Mouse (Mus musculus) kidney, embryonic 14.5 days (tissue): ENCODE measurements at regions not wholly inside any gene's neighbourhood (a gene's known extent, or its start where the extent isn't known, plus 50 kb on each side); places are given as distances from the start of the nearest gene placed in this dataset.
"Not testable (repeated sequence)": the region's sequence is repeated elsewhere in the genome, so short reads cannot be mapped to it uniquely, and the experiment has no call there.

Experiments used
- ATAC-seq: fragments of 200-750 bp; cut with Nextera tagmentation; 2 replicates; pipeline ENCODE4 v1.8.0; 2017; ENCODE audit warnings: moderate number of reproducible peaks, mild to moderate bottlenecking, moderate TSS enrichment, moderate library complexity; ENCODE audit not compliant: low FRiP score, low TSS enrichment
- H3K27ac ChIP-seq: fragments of 300-500 bp; sonication (generic); 2 replicates; pipeline ENCODE4 v1.5.1; 2014; ENCODE audit warnings: low read depth, mild to moderate bottlenecking, low read length, moderate library complexity, mixed read lengths
- H3K27me3 ChIP-seq: fragments of 300-500 bp; sonication (generic); 2 replicates; pipeline ENCODE4 v1.6.1; 2014; ENCODE audit warnings: mild to moderate bottlenecking, low read length; ENCODE audit not compliant: control insufficient read depth, insufficient read depth
- H3K36me3 ChIP-seq: fragments of 300-500 bp; sonication (generic); 2 replicates; pipeline ENCODE4 v1.6.1; 2014; ENCODE audit warnings: low read length, mixed read lengths; ENCODE audit not compliant: control insufficient read depth, insufficient read depth
- H3K4me1 ChIP-seq: fragments of 300-500 bp; sonication (generic); 2 replicates; pipeline ENCODE4 v1.6.1; 2014; ENCODE audit warnings: low read length, mixed read lengths; ENCODE audit not compliant: control insufficient read depth, insufficient read depth
- H3K4me2 ChIP-seq: fragments of 300-500 bp; sonication (generic); replicated peaks from 2 replicates; pipeline ENCODE4 v1.6.1; 2014; ENCODE audit warnings: low read depth, mild to moderate bottlenecking, low read length
- H3K4me3 ChIP-seq: fragments of 300-500 bp; sonication (generic); 2 replicates; pipeline ENCODE4 v1.5.1; 2014; ENCODE audit warnings: mild to moderate bottlenecking, low read length
- H3K9ac ChIP-seq: fragments of 300-500 bp; sonication (generic); 2 replicates; pipeline ENCODE4 v1.6.1; 2014; ENCODE audit warnings: low read depth, mild to moderate bottlenecking, low read length, moderate library complexity
- H3K9me3 ChIP-seq: fragments of 300-500 bp; sonication (generic); 2 replicates; pipeline ENCODE4 v1.6.1; 2016; ENCODE audit warnings: low read length; ENCODE audit not compliant: control insufficient read depth
- WGBS: fragments of 180-500 bp; shearing (Covaris S2); extraction: QIAGEN DNeasy Blood & Tissue Kit; methylation state at CpG from one replicate; pipeline ENCODE4 v1.1.7; 2014; 5-methylcytosine and 5-hydroxymethylcytosine counted together

DNA sequence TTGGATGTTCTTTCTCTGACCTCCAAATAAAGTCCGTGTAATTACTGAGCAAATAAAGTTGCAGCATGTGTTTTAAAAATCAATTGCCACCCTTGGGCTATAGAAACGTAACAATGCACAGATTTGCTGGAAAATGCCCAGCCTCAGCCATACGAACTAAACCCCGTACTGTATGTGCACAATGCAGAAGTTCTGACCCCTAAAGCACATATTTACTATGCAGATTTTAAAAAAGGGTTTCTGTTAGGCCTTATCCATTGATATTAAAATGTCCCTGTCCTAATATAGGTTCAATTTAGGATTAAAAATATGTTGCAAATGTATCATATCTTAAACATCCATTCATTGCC lies 126.5 kb upstream of the Otx2 start:
- 57% methylated on average over 4 of the region's 4 CpGs for WGBS
- H3K4me2 ChIP-seq = no peak overlapping the region
- ATAC-seq = no peak

GRCm38 (mm10) chr14:48799442-48800099 lies 126.0 kb upstream of the Otx2 start:
- Histone ChIP-seq H3K27ac (no peak overlapping the region), H3K36me3 (no peaks in the 10 kb centered on the region), H3K4me2 (no peak overlapping the region), H3K9ac (no peak overlapping the region), H3K27me3 (no peaks in the 10 kb centered on the region), H3K4me3 (no peak overlapping the region), H3K4me1 (no peaks in the 10 kb centered on the region), H3K9me3 (no peaks in the 10 kb centered on the region)
- WGBS = 53% methylated on average over 10 of the region's 10 CpGs
- ATAC-seq = no peak

More for the DNA sequence above, 126.5 kb upstream of the Otx2 start:
- Histone ChIP-seq H3K9ac (no peak overlapping the region), H3K36me3 (no peaks in the 10 kb centered on the region), H3K27ac (no peak overlapping the region), H3K27me3 (no peaks in the 10 kb centered on the region), H3K4me3 (no peak overlapping the region), H3K9me3 (no peaks in the 10 kb centered on the region), H3K4me1 (no peaks in the 10 kb centered on the region)

- Histone ChIP-seq H3K9me3 (no peaks in the 10 kb centered on the region), H3K36me3 (no peaks in the 10 kb centered on the region), H3K9ac (no peak overlapping the region), H3K27me3 (no peaks in the 10 kb centered on the region), H3K4me3 (no peak overlapping the region), H3K27ac (no peak overlapping the region), H3K4me1 (no peaks in the 10 kb centered on the region), H3K4me2 (no peak overlapping the region)
- WGBS = 87% methylated on average over 5 of the region's 5 CpGs
- no peak for ATAC-seq
Measured at GRCm38 (mm10) chr14:48791507-48791906, 117.9 kb upstream of the Otx2 start.

DNA sequence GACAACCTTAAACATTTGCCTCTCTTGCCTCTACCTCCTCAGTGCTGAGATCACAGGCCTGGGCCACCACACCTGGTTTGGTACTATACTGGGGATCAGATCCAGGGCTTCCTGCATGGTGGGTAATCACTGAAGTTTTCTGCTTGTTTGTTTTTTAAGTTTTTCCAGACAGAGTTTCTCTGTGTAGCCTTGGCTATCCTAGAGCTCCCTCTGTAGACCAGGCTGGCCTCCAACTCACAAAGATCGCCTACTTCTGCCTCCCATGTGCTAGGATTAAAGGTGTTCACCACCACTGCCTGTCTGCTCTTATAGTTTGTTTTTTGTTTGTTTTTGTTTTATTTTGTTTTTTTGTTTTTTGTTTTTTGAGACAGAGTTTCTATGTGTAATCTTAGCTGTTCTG lies 105.7 kb upstream of the Otx2 start:
- H3K4me3 ChIP-seq = no peak overlapping the region
- ATAC-seq = no peak
- H3K36me3 ChIP-seq = no peaks in the 10 kb centered on the region
- no peak overlapping the region for H3K27ac ChIP-seq
- 88% methylated on average over 1 of the region's 1 CpGs for WGBS
- no peak overlapping the region for H3K9ac ChIP-seq
- H3K27me3 ChIP-seq = no peaks in the 10 kb centered on the region
- H3K9me3 ChIP-seq = no peaks in the 10 kb centered on the region
- H3K4me2 ChIP-seq = no peak overlapping the region
- H3K4me1 ChIP-seq = no peaks in the 10 kb centered on the region

DNA sequence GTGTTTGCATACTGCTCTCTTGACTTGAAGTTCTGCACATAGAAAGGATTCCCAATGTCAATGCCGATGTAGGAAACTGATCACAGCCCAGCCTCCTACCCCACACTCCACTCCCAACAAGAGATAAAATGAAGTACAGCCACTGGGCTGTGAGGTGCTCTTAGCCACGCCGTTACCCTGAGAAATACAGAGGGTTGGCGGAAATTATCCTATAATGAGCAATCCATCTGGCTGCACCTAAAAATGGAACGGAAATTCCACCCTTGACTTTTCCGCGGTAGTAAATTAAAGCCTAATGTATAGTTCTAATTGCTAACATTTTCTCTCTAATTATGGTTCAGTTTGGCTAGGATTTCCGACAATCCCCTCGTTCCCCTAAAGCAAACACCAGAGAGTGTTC lies 97.2 kb upstream of the Otx2 start:
- H3K4me2 ChIP-seq = no peak overlapping the region
- no peak for ATAC-seq
- H3K9me3 ChIP-seq = no peaks in the 10 kb centered on the region
- H3K27me3 ChIP-seq = no peaks in the 10 kb centered on the region; the same call in 1 of the 2 replicates
- H3K4me1 ChIP-seq = no peaks in the 10 kb centered on the region
- 75% methylated on average over 9 of the region's 9 CpGs for WGBS
- no peak overlapping the region for H3K9ac ChIP-seq
- H3K27ac ChIP-seq = no peak overlapping the region
- no peak overlapping the region for H3K4me3 ChIP-seq
- H3K36me3 ChIP-seq = no peaks in the 10 kb centered on the region

GRCm38 (mm10) chr14:48762691-48763090 lies 89.1 kb upstream of the Otx2 start:
- Histone ChIP-seq H3K4me2 (no peak overlapping the region), H3K27me3 (no peaks in the 10 kb centered on the region), H3K9ac (no peak overlapping the region), H3K4me1 (no peaks in the 10 kb centered on the region), H3K4me3 (no peak overlapping the region), H3K36me3 (no peaks in the 10 kb centered on the region), H3K9me3 (no peaks in the 10 kb centered on the region), H3K27ac (no peak overlapping the region)
- WGBS = 85% methylated on average over 5 of the region's 5 CpGs
- ATAC-seq = no peak

DNA sequence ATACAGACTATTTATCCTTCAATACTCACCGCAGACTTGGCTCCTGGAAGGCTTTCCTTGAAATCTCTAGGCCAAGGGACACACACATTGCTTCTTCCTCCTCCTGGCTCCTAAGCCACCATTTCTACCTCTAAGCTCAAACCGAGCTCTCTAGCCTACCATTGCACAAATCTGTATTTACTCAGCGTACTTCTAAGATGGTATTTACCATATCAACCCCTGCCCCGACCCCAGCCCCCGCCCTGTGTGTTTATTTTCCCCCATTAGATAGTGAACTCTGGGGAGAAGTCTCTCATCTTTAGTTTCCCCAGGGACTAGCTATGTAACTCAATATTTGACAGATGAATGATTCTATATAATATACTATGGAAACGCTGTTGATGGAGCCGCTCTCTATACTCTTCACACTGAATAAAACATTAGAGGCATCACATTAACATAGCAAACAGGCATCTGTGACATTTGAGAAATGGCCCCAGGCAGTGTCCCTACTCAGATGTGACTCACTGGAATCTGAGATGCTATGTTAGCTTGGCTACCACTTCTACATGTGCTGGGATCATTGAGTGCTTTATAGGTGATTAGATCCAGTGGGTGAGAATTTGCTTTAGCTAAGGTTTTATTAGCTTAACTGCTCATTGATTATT lies 87.5 kb upstream of the Otx2 start:
- no peaks in the 10 kb centered on the region for H3K27me3 ChIP-seq
- no peak overlapping the region for H3K4me2 ChIP-seq
- H3K27ac ChIP-seq = no peak overlapping the region
- H3K9me3 ChIP-seq = no peaks in the 10 kb centered on the region
- no peak for ATAC-seq
- no peak overlapping the region for H3K9ac ChIP-seq
- no peaks in the 10 kb centered on the region for H3K4me1 ChIP-seq
- 78% methylated on average over 7 of the region's 7 CpGs for WGBS
- no peaks in the 10 kb centered on the region for H3K36me3 ChIP-seq
- H3K4me3 ChIP-seq = no peak overlapping the region

GRCm38 (mm10) chr14:48755096-48755495 lies 81.5 kb upstream of the Otx2 start:
- H3K27me3 ChIP-seq = peaks cover 34% of the 10 kb centered on the region
- not testable (repeated sequence) for ATAC-seq, H3K4me2 ChIP-seq, H3K36me3 ChIP-seq, H3K9me3 ChIP-seq, H3K4me3 ChIP-seq, H3K9ac ChIP-seq, H3K27ac ChIP-seq, H3K4me1 ChIP-seq
- WGBS = 85% methylated on average over 5 of the region's 5 CpGs

GRCm38 (mm10) chr14:48754080-48754720 lies 80.6 kb upstream of the Otx2 start:
- no peak overlapping the region for H3K27ac ChIP-seq
- 16% methylated on average over 11 of the region's 11 CpGs for WGBS
- no peak for ATAC-seq
- peaks cover 39% of the 10 kb centered on the region for H3K27me3 ChIP-seq
- no peaks in the 10 kb centered on the region for H3K4me1 ChIP-seq
- H3K4me3 ChIP-seq = no peak overlapping the region
- no peaks in the 10 kb centered on the region for H3K36me3 ChIP-seq
- H3K4me2 ChIP-seq = no peak overlapping the region
- no peaks in the 10 kb centered on the region for H3K9me3 ChIP-seq
- no peak overlapping the region for H3K9ac ChIP-seq
